Mouse (Mus musculus) liver, embryonic 16.5 days (tissue): ENCODE data around the gene Cbwd1. TPM values are rescaled to one million over a fixed set of nuclear protein-coding genes. Genes with fewer than 3 reads are reported as not detected.
A peak's percentile ranks its signal among the peaks of the same experiment; 100 is the strongest.

ENCODE experiments used
- ATAC-seq: fragments of 200-750 bp; cut with Nextera tagmentation; 2 replicates; pipeline ENCODE4 v1.8.0; 2017; ENCODE audit warnings: low read depth, mild to moderate bottlenecking, moderate number of reproducible peaks, moderate library complexity
- H3K27ac ChIP-seq: fragments of 300-500 bp; sonication (generic); 2 replicates; pipeline ENCODE4 v1.5.1; 2014; ENCODE audit warnings: mild to moderate bottlenecking, low read length
- H3K27me3 ChIP-seq: fragments of 300-500 bp; sonication (generic); 2 replicates; pipeline ENCODE4 v1.6.1; 2014; ENCODE audit warnings: low read depth, low read length, mixed read lengths; ENCODE audit not compliant: control insufficient read depth, insufficient read depth
- H3K36me3 ChIP-seq: fragments of 300-500 bp; sonication (generic); 2 replicates; pipeline ENCODE4 v1.6.1; 2014; ENCODE audit warnings: mild to moderate bottlenecking; ENCODE audit not compliant: control insufficient read depth, insufficient read depth
- H3K4me1 ChIP-seq: fragments of 300-500 bp; sonication (generic); 2 replicates; pipeline ENCODE4 v1.6.1; 2014; ENCODE audit warnings: low read depth, low read length, mixed read lengths; ENCODE audit not compliant: control insufficient read depth
- H3K4me2 ChIP-seq: fragments of 300-500 bp; sonication (generic); 2 replicates; pipeline ENCODE4 v1.6.1; 2014; ENCODE audit warnings: low read depth, low read length, mixed read lengths
- H3K4me3 ChIP-seq: fragments of 300-500 bp; sonication (generic); 2 replicates; pipeline ENCODE4 v1.5.1; 2014; ENCODE audit warnings: low read depth, mild to moderate bottlenecking, low read length
- H3K9ac ChIP-seq: fragments of 300-500 bp; sonication (generic); 2 replicates; pipeline ENCODE4 v1.6.1; 2014; ENCODE audit warnings: low read depth, low read length
- H3K9me3 ChIP-seq: fragments of 300-500 bp; sonication (generic); replicated peaks from 2 replicates; pipeline ENCODE4 v1.6.1; 2016; ENCODE audit warnings: low read length; ENCODE audit not compliant: control insufficient read depth
- WGBS: fragments of 180-500 bp; shearing (Covaris S2); extraction: QIAGEN DNeasy Blood & Tissue Kit; methylation state at CpG from one replicate; pipeline ENCODE4 v1.1.7; 2014; ENCODE audit not compliant: insufficient replicate concordance; 5-methylcytosine and 5-hydroxymethylcytosine counted together
- polyA plus RNA-seq: library from polyadenylated mRNA; unstranded; fragments of >200 nt; fragmentation: Nextera tagmentation; extraction: Ambion mirVana; gene quantifications from 2 replicates; pipeline ENCODE4 v1.2.1, GENCODE M21; 2015

Cbwd1 gene
- polyA plus RNA-seq, 1 experiment from 2014 or later: 6.8 TPM

GRCm38 (mm10) chr19:24902256-24902655 lies 59.2 kb downstream of the Cbwd1 start:
- peaks cover 66% of the 10 kb centered on the region for H3K27me3 ChIP-seq
- ATAC-seq: no peak

GRCm38 (mm10) chr19:24901666-24902065 lies 59.7 kb downstream of the Cbwd1 start:
- peaks cover 72% of the 10 kb centered on the region for H3K27me3 ChIP-seq
- no peaks in the 10 kb centered on the region for H3K9me3 ChIP-seq
- H3K9ac ChIP-seq: no peak overlapping the region
- no peak overlapping the region for H3K4me2 ChIP-seq
- H3K4me1 ChIP-seq: no peaks in the 10 kb centered on the region
- no peaks in the 10 kb centered on the region for H3K36me3 ChIP-seq
- no peak for ATAC-seq
- H3K27ac ChIP-seq: no peak overlapping the region
- no peak overlapping the region for H3K4me3 ChIP-seq
- WGBS: 6% methylated on average over 3 of the region's 3 CpGs

More at GRCm38 (mm10) chr19:24902256-24902655, 59.2 kb downstream of the Cbwd1 start:
- H3K4me1 ChIP-seq: no peaks in the 10 kb centered on the region
- 2% methylated on average over 2 of the region's 2 CpGs for WGBS
- no peaks in the 10 kb centered on the region for H3K36me3 ChIP-seq
- no peaks in the 10 kb centered on the region for H3K9me3 ChIP-seq
- no peak overlapping the region for H3K27ac ChIP-seq
- no peak overlapping the region for H3K9ac ChIP-seq
- no peak overlapping the region for H3K4me3 ChIP-seq
- H3K4me2 ChIP-seq: no peak overlapping the region

- H3K4me3 ChIP-seq: peak within 1 kb of the TSS; percentile 18
- no peaks in the 10 kb centered on the region for H3K4me1 ChIP-seq
- ATAC-seq: no peak
- peaks cover 77% of the 10 kb centered on the region for H3K27me3 ChIP-seq
- H3K36me3 ChIP-seq: no peaks in the 10 kb centered on the region
- WGBS: 2% methylated on average over 27 of the region's 27 CpGs
- no peaks in the 10 kb centered on the region for H3K9me3 ChIP-seq
- H3K9ac ChIP-seq: no peak within 1 kb of the TSS
- H3K4me2 ChIP-seq: peak within 1 kb of the TSS; percentile 12
- H3K27ac ChIP-seq: no peak within 1 kb of the TSS
Measured at GRCm38 (mm10) chr19:24900581-24901220, 60.7 kb downstream of the Cbwd1 start, which contains the start of gene Foxd4. TSS of gene Foxd4 (minus strand) at chr19:24901197.

DNA sequence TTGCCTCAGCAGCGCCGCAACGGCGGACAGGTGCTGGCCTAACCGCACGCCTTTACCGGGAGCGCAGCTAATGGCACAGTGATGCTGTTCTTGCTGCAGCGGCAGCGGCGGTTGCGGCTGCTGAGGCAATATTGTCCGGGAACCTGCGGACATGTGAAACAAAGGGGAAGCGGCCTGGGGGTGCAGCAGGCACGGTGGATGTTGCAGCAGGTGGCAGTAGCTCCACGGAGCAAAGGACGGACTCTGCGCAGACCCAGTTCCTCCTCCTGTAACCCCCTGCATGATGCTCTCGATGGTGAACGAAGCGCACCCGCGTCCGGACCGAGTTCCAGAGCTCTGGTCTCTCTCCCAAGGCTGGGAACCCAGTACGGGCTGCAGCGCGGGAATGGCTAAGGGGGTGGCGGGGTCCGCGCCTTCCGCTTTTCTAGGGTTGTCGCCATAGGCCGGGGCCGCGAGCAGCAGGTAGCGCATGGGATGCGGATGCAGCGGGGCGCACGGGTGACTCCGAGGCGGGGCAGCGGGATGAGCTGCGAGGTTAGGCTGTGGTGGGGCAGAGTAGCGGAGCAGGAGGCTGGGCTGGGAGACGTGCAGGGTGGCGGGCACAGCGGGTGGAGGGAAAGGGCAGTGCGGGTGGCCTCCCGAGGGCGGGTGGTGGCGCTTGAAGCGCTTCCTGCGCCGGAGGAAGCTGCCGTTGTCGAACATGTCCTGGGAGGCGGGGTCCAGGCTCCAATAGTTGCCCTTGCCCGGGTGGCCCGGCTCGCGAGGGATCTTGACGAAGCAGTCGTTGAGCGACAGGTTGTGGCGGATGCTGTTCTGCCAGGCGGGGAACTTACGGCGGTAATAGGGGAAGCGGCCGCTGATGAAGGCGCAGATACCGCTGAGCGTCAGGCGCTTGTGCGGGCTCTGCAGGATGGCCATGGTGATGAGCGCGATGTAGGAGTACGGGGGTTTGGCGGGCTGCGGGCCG lies 61.5 kb downstream of the Cbwd1 start:
- WGBS: under 1% methylated on average over 84 of the region's 84 CpGs
- no peak overlapping the region for H3K27ac ChIP-seq
- H3K4me1 ChIP-seq: no peaks in the 10 kb centered on the region
- H3K27me3 ChIP-seq: peaks cover 78% of the 10 kb centered on the region
- H3K9me3 ChIP-seq: no peaks in the 10 kb centered on the region
- H3K4me2 ChIP-seq: peak overlapping the region; percentile 12
- peak; percentile 7; the same call in 1 of the 2 replicates for ATAC-seq
- H3K9ac ChIP-seq: no peak overlapping the region
- H3K4me3 ChIP-seq: peak overlapping the region; percentile 18
- H3K36me3 ChIP-seq: no peaks in the 10 kb centered on the region

DNA sequence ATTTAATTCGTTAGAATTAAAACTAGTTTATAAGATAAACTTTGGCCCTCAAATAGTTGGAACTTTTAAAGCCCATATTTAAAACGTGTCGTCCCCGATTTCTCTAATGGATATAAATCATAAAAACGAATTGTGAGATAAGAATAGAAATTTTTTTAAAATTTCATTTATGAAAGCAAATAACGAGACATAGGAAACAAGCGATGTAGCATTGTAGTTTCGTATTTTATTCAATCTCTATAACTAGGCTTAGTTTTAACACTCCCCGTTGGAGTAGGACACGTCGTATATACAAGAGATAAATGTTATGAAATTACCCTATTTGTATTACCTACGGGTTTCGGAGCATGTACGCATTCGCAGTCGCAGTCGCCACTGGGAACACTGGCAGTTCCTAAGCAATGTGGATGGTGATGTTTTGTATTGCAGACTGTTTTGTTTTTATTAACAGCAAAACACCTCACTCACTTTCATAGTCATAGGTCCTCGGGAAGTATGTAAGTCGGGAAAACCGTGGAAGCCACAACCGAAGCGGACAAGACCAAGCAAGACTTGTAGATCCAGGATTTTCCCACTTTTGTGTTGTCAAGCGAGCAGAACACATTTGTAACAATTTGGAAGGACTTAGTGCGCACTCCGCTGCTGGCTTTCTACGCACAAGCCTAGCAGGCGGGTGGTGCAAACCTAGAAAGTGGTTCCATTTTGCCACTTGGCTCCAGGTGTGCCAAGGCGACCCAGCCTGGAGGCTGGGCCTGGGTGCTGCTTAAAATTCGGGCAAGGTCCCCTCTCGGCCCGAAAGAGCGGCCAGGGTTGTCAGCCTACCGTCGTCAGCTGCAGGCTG lies 62.5 kb downstream of the Cbwd1 start:
- H3K36me3 ChIP-seq: no peaks in the 10 kb centered on the region
- no peak overlapping the region for H3K4me2 ChIP-seq
- H3K27me3 ChIP-seq: peaks cover 73% of the 10 kb centered on the region
- no peaks in the 10 kb centered on the region for H3K9me3 ChIP-seq
- no peak overlapping the region for H3K9ac ChIP-seq
- H3K4me3 ChIP-seq: no peak overlapping the region
- 3% methylated on average over 34 of the region's 34 CpGs for WGBS
- H3K4me1 ChIP-seq: no peaks in the 10 kb centered on the region
- ATAC-seq: no peak
- no peak overlapping the region for H3K27ac ChIP-seq

- no peak for ATAC-seq
- WGBS: 3% methylated on average over 20 of the region's 20 CpGs
- Histone ChIP-seq H3K4me3 (no peak overlapping the region), H3K36me3 (no peaks in the 10 kb centered on the region), H3K4me1 (no peaks in the 10 kb centered on the region), H3K9me3 (no peaks in the 10 kb centered on the region), H3K27ac (no peak overlapping the region), H3K9ac (no peak overlapping the region), H3K27me3 (peaks cover 68% of the 10 kb centered on the region), H3K4me2 (no peak overlapping the region)
Measured at GRCm38 (mm10) chr19:24897896-24898736, 63.3 kb downstream of the Cbwd1 start.

- H3K27me3 ChIP-seq: peaks cover 60% of the 10 kb centered on the region
- no peak overlapping the region for H3K4me3 ChIP-seq
- no peaks in the 10 kb centered on the region for H3K36me3 ChIP-seq
- no peak overlapping the region for H3K4me2 ChIP-seq
- 3% methylated on average over 57 of the region's 57 CpGs for WGBS
- no peak overlapping the region for H3K9ac ChIP-seq
- H3K9me3 ChIP-seq: no peaks in the 10 kb centered on the region
- no peak overlapping the region for H3K27ac ChIP-seq
- ATAC-seq: no peak
- H3K4me1 ChIP-seq: no peaks in the 10 kb centered on the region
Measured at GRCm38 (mm10) chr19:24897006-24897895, 64.2 kb downstream of the Cbwd1 start.
